Mouse (Mus musculus) activated CD4-positive, CD25-positive, alpha-beta regulatory T cell, adult 9 weeks (primary cell): Measurements from ENCODE around the gene 3425401B19Rik. TPM values are rescaled to one million over a fixed set of nuclear protein-coding genes. Genes with fewer than 3 reads are reported as not detected.

Experiments used
- polyA plus RNA-seq: library from polyadenylated mRNA; unstranded; fragments of 100-300 nt; shearing (Covaris generic); gene quantifications from one replicate; pipeline ENCODE4 v1.2.1, GENCODE M21; 2017

3425401B19Rik gene
- not detected for polyA plus RNA-seq

DNA sequence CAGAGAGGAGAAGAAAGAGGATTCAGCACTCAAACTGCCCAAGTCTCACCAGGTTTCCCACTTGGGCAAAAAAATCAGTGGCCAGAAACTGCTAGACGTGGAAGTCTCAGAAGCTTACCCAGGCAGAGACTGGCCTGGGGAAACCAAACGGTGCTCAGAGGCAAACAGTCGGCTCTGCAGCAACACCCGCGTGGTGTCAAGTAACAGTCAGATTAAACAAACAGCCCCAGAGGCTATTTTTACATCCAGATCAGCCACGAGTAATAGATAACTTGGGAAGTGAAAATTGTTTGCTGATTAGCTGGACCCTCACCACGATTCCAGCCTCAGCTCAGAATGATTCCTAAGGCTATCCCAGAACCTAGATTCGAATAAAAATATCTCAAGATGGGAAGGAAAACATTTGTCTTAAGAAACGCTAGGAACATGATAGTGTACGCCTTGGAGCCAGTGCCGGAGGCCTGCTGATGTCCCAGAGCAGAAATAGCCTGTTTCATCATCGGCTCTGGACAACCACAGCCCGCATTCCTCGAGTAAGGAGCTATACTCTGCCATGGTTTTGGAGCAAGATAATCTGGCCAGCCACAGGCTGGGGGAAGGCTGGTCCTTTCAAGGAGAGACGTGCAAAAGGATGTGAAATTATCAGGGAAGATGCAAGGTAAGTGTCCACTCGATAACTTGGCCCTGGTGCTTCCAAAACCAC lies at the start of gene 3425401B19Rik:
TSS of gene 3425401B19Rik (minus strand) at position 170 of the 703 bp plus-strand sequence.

Other genes with a start within 250 kb of the 3425401B19Rik start
- gene Slc18a3, start 220.4 kb downstream of the 3425401B19Rik start, polyA plus RNA-seq, result not detected
- not detected for gene Chat, start 219.3 kb downstream of the 3425401B19Rik start, polyA plus RNA-seq
- gene Ercc6, start 171.8 kb downstream of the 3425401B19Rik start, polyA plus RNA-seq, result 36.3 TPM
- gene Prrxl1, start 85.9 kb downstream of the 3425401B19Rik start, polyA plus RNA-seq, result not detected
- 4.4 TPM for gene Tmem273, start 100.7 kb upstream of the 3425401B19Rik start, polyA plus RNA-seq
- gene Fam170b, start 148.7 kb upstream of the 3425401B19Rik start, polyA plus RNA-seq, result not detected
- gene Vstm4, start 171.5 kb upstream of the 3425401B19Rik start, polyA plus RNA-seq, result 0.10 TPM